ENCODE assay signal across 19 mouse cellular contexts in genomic region chr15:40223272-40223671, GRCm38 (mm10).
A peak's percentile ranks its signal among the peaks of the same experiment; 100 is the strongest.
DNase-seq lines count a peak whose midpoint lies in the region; ATAC-seq and TF ChIP-seq lines count a peak whose summit lies in the region.
"Had no signal": no experiment of that assay in that cellular context is flagged by ENCODE, and none has a peak within 500 bp of the region (broad histone marks: within the 10 kb centered on the region; RNA-seq: fewer than 3 reads in every experiment).

No protein-coding gene starts in this region.

- H3K9me3 ChIP-seq in hindbrain, postnatal 0 days (ENCODE audit: low read length) = no peaks in the 10 kb centered on the region
- no peaks in the 10 kb centered on the region for H3K9me3 ChIP-seq in hindbrain, embryonic 12.5 days (replicated peaks)
- no peaks in the 10 kb centered on the region for H3K9me3 ChIP-seq in midbrain, postnatal 0 days (ENCODE audit: low read length)
- H3K9me3 ChIP-seq in midbrain, embryonic 10.5 days (replicated peaks) = no peaks in the 10 kb centered on the region
- no peaks in the 10 kb centered on the region for H3K9me3 ChIP-seq in intestine, postnatal 0 days (ENCODE audit: control insufficient read depth)
- H3K9me3 ChIP-seq: heart, embryonic 10.5 days; midbrain, embryonic 12.5 days had no signal

- POLR2A ChIA-PET in Patski (lab: Charles Lee) = interaction anchor here (0.5 kb wide), 1 partner anchor 34 kb away, joined by 4 read pairs; no protein-coding TSS in a partner anchor

- intact Hi-C loops in heart, postnatal 25 days (cut with DNase I) = no loop called here

- ATAC-seq in hindbrain, postnatal 0 days = no peak
- ATAC-seq in hindbrain, embryonic 12.5 days (ENCODE audit: low FRiP score) = no peak
- ATAC-seq in midbrain, postnatal 0 days (ENCODE audit: low FRiP score) = no peak
- ATAC-seq in Patski = no peak
- ATAC-seq in intestine, postnatal 0 days = no peak

- H3K9ac ChIP-seq in hindbrain, postnatal 0 days (replicated peaks; ENCODE audit: low read length) = no peak overlapping the region
- no peak overlapping the region for H3K9ac ChIP-seq in hindbrain, embryonic 12.5 days
- H3K9ac ChIP-seq in midbrain, postnatal 0 days (replicated peaks; ENCODE audit: low read length, poor library complexity, severe bottlenecking) = no peak overlapping the region
- H3K9ac ChIP-seq in intestine, postnatal 0 days (ENCODE audit: low read depth, low read length) = no peak overlapping the region
- H3K9ac ChIP-seq: forebrain, embryonic 12.5 days; liver, embryonic 14.5 days; midbrain, embryonic 12.5 days had no signal

- no peak overlapping the region for H3K4me3 ChIP-seq in hindbrain, postnatal 0 days (ENCODE audit: low read length)
- H3K4me3 ChIP-seq in hindbrain, embryonic 12.5 days = no peak overlapping the region
- H3K4me3 ChIP-seq in midbrain, postnatal 0 days (ENCODE audit: low read depth, low read length) = no peak overlapping the region
- no peak overlapping the region for H3K4me3 ChIP-seq in midbrain, embryonic 10.5 days
- no peak overlapping the region for H3K4me3 ChIP-seq in intestine, postnatal 0 days (ENCODE audit: low read depth, low read length)
- H3K4me3 ChIP-seq: forebrain, embryonic 12.5 days; heart, embryonic 10.5 days; midbrain, embryonic 12.5 days had no signal

- no peak overlapping the region for H3K4me2 ChIP-seq in hindbrain, postnatal 0 days (ENCODE audit: low read depth, low read length)
- H3K4me2 ChIP-seq in hindbrain, embryonic 12.5 days (replicated peaks) = no peak overlapping the region
- H3K4me2 ChIP-seq in midbrain, postnatal 0 days (ENCODE audit: low read depth, low read length, poor library complexity, severe bottlenecking) = no peak overlapping the region
- H3K4me2 ChIP-seq in intestine, postnatal 0 days (replicated peaks; ENCODE audit: low read depth) = no peak overlapping the region
- H3K4me2 ChIP-seq: forebrain, embryonic 12.5 days; midbrain, embryonic 12.5 days had no signal

- in situ Hi-C loops in Patski (cut with MboI; ENCODE audit: low pct_unique_long_range_greater_than_20kb) = no loop called here

- H3K27ac ChIP-seq in hindbrain, postnatal 0 days = no peak overlapping the region
- H3K27ac ChIP-seq in hindbrain, embryonic 12.5 days = no peak overlapping the region
- H3K27ac ChIP-seq in midbrain, postnatal 0 days (ENCODE audit: low read depth, low read length) = no peak overlapping the region
- no peak overlapping the region for H3K27ac ChIP-seq in midbrain, embryonic 10.5 days (replicated peaks)
- H3K27ac ChIP-seq in intestine, postnatal 0 days (ENCODE audit: low read depth, low read length) = no peak overlapping the region
- H3K27ac ChIP-seq: forebrain, embryonic 12.5 days; heart, embryonic 10.5 days; liver, embryonic 14.5 days; midbrain, embryonic 12.5 days had no signal

- no peaks in the 10 kb centered on the region for H3K4me1 ChIP-seq in hindbrain, postnatal 0 days (ENCODE audit: insufficient read depth, low read length)
- H3K4me1 ChIP-seq in hindbrain, embryonic 12.5 days = no peaks in the 10 kb centered on the region; the same call in 1 of the 2 replicates
- no peaks in the 10 kb centered on the region for H3K4me1 ChIP-seq in midbrain, postnatal 0 days (ENCODE audit: insufficient read depth, low read length)
- peaks cover 10% of the 10 kb centered on the region for H3K4me1 ChIP-seq in midbrain, embryonic 10.5 days
- H3K4me1 ChIP-seq in intestine, postnatal 0 days (replicated peaks; ENCODE audit: control insufficient read depth, insufficient read depth, low read length) = no peaks in the 10 kb centered on the region
- H3K4me1 ChIP-seq: heart, embryonic 10.5 days; midbrain, embryonic 12.5 days had no signal

- peak; percentile 21; the same call in 1 of the 2 replicates for TF ChIP-seq CTCF in hindbrain, postnatal 0 days (IDR thresholded peaks at IDR 0.05; ENCODE audit: low read depth)
- TF ChIP-seq CTCF in midbrain, postnatal 0 days (IDR thresholded peaks at IDR 0.05) = peak; percentile 29
- peak; percentile 58 for TF ChIP-seq CTCF in Patski (IDR thresholded peaks at IDR 0.05)
- no peak for TF ChIP-seq CTCF in intestine, postnatal 0 days (IDR thresholded peaks at IDR 0.05; ENCODE audit: low read depth)

- no peak for DNase-seq in hindbrain, postnatal 0 days (ENCODE audit: low spot score)
- no peak for DNase-seq in midbrain, postnatal 0 days (ENCODE audit: low spot score)
- no peak for DNase-seq in midbrain, embryonic 10.5 days (ENCODE audit: low spot score)
- no peak for DNase-seq in Patski (ENCODE audit: low read depth, low spot score)
- no peak for DNase-seq in right cerebral cortex, adult 18-20 months
- DNase-seq in heart, postnatal 25 days (ENCODE audit: low spot score) = no peak
- DNase-seq: adrenal gland, postnatal 10 days; B cell, adult 2 months; kidney, adult 8-10 months; kidney, postnatal 14 days; thymus, adult 2 months; thymus, postnatal 4 days had no signal

- 90% methylated on average over 3 of the region's 3 CpGs for WGBS in hindbrain, postnatal 0 days
- 94% methylated on average over 3 of the region's 3 CpGs for WGBS in hindbrain, embryonic 12.5 days
- WGBS in midbrain, postnatal 0 days = 92% methylated on average over 3 of the region's 3 CpGs
- WGBS in midbrain, embryonic 10.5 days = 85% methylated on average over 3 of the region's 3 CpGs
- 84% methylated on average over 3 of the region's 3 CpGs for WGBS in intestine, postnatal 0 days

- H3K36me3 ChIP-seq in hindbrain, postnatal 0 days (ENCODE audit: insufficient read depth, low read length) = no peaks in the 10 kb centered on the region
- H3K36me3 ChIP-seq in hindbrain, embryonic 12.5 days = no peaks in the 10 kb centered on the region
- H3K36me3 ChIP-seq in midbrain, postnatal 0 days (ENCODE audit: insufficient read depth, low read length) = no peaks in the 10 kb centered on the region
- H3K36me3 ChIP-seq in midbrain, embryonic 10.5 days = no peaks in the 10 kb centered on the region
- H3K36me3 ChIP-seq in intestine, postnatal 0 days (ENCODE audit: control insufficient read depth, insufficient read depth) = no peaks in the 10 kb centered on the region
- H3K36me3 ChIP-seq: forebrain, embryonic 12.5 days; heart, embryonic 10.5 days; midbrain, embryonic 12.5 days had no signal

- H3K27me3 ChIP-seq in hindbrain, postnatal 0 days (ENCODE audit: insufficient read depth, low read length) = no peaks in the 10 kb centered on the region
- H3K27me3 ChIP-seq in hindbrain, embryonic 12.5 days = no peaks in the 10 kb centered on the region
- no peaks in the 10 kb centered on the region for H3K27me3 ChIP-seq in midbrain, postnatal 0 days (ENCODE audit: insufficient read depth, low read length)
- H3K27me3 ChIP-seq in midbrain, embryonic 10.5 days (ENCODE audit: low read depth, poor library complexity, severe bottlenecking) = no peaks in the 10 kb centered on the region
- no peaks in the 10 kb centered on the region for H3K27me3 ChIP-seq in Patski
- no peaks in the 10 kb centered on the region for H3K27me3 ChIP-seq in intestine, postnatal 0 days (replicated peaks; ENCODE audit: control insufficient read depth, insufficient read depth, low read length)
- H3K27me3 ChIP-seq: CH12.LX; forebrain, embryonic 12.5 days; midbrain, embryonic 12.5 days had no signal

- CTCF ChIA-PET in Patski (lab: Charles Lee) = interaction anchor here (1.2 to 1.4 kb wide), 3 partner anchors 30 to 859 kb away, joined by 3 read pairs; no protein-coding TSS in a partner anchor
